Mouse (Mus musculus) G1E (cell line): ENCODE measurements around the gene Adrb1. TPM values are rescaled to one million over a fixed set of nuclear protein-coding genes. Genes with fewer than 3 reads are reported as not detected.

Experiments
- ATAC-seq: 2 replicates; pipeline ENCODE4 v1.8.0; 2016; ENCODE audit warnings: mild to moderate bottlenecking; ENCODE audit not compliant: insufficient number of reproducible peaks, poor library complexity, low FRiP score, severe bottlenecking; ENCODE audit errors: extremely low read depth
- DNase-seq: peaks from one replicate; pipeline ENCODE4 v3.0.0; 2012; ENCODE audit warnings: low spot score
- H3K27me3 ChIP-seq: 2 replicates; pipeline ENCODE4 v1.6.1; 2012; ENCODE audit warnings: mild to moderate bottlenecking, low read length, inconsistent platforms; ENCODE audit not compliant: insufficient read depth
- H3K36me3 ChIP-seq: replicated peaks from 2 replicates; pipeline ENCODE3; 2012; ENCODE audit warnings: mild to moderate bottlenecking, inconsistent platforms
- H3K4me1 ChIP-seq: 2 replicates; pipeline ENCODE4 v1.6.1; 2012; ENCODE audit warnings: low read depth, low read length, inconsistent platforms, mixed read lengths; ENCODE audit not compliant: insufficient read depth
- H3K4me3 ChIP-seq: 2 replicates; pipeline ENCODE4 v1.5.1; 2012; ENCODE audit warnings: low read depth, mild to moderate bottlenecking, inconsistent platforms, low read length, moderate library complexity, mixed read lengths
- H3K9me3 ChIP-seq: replicated peaks from 2 replicates; pipeline ENCODE4 v1.6.1; 2012; ENCODE audit warnings: inconsistent platforms
- CTCF ChIP-seq: IDR thresholded peaks from 2 replicates; pipeline ENCODE4 v1.5.1; 2012; ENCODE audit warnings: low read depth, low read length, inconsistent platforms, mixed read lengths
- GATA1 ChIP-seq: IDR thresholded peaks from 2 replicates; pipeline ENCODE4 v1.6.1; 2012; ENCODE audit warnings: borderline replicate concordance, low read length, inconsistent platforms, mixed read lengths
- GATA2 ChIP-seq: IDR thresholded peaks from 2 replicates; pipeline ENCODE4 v1.6.1; 2012; ENCODE audit warnings: low read depth, low read length, inconsistent platforms, borderline replicate concordance
- POLR2AphosphoS5 ChIP-seq: IDR thresholded peaks from 2 replicates; pipeline ENCODE4 v1.6.1; 2012; ENCODE audit warnings: low read depth, low read length, inconsistent platforms; ENCODE audit not compliant: insufficient replicate concordance
- TAL1 ChIP-seq: conservative IDR thresholded peaks from 2 replicates; pipeline ENCODE4 v1.6.1; 2012; ENCODE audit warnings: low read depth, low read length, inconsistent platforms, mixed read lengths
- polyA plus RNA-seq: library from polyadenylated mRNA; stranded (reverse); fragments of >175 nt; gene quantifications from 2 replicates; pipeline ENCODE4 v1.2.3, GENCODE M21; 2012
- total RNA-seq, 2 experiments: library from RNA; stranded (forward) in 1 of 2; stranded (reverse) in 1 of 2; fragments of 200-1000 nt in 1 of 2; fragments of >200 nt in 1 of 2; fragmentation: Nextera tagmentation in 1 of 2; gene quantifications; 2 replicates each; pipeline ENCODE4 v1.2.3; 2014 to 2017

Gene Adrb1
- total and polyA plus RNA-seq, 3 experiments: 0.05 TPM; not detected in 2

DNA sequence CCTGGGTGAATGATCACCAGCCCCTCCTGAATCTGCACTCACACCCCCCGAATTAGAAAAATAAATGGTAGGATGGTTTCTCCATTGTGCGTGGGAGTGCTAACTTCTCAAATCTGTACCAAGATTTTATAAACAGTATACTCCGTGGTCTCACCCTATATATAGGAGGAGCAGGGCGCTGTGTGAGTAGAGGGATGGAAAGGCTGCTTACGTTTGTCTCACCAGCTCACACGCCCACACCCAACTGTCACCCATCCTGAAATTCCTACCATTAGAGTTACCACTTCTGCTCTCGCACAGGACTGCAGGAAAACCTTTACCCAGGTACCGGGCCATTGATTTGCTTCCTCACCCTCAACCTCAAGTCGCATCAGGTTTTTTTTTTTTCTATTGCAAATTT is 47.0 kb downstream of the Adrb1 start:
- Histone ChIP-seq H3K4me3 (no peak overlapping the region), H3K9me3 (no peaks in the 10 kb centered on the region), H3K27me3 (peaks cover 29% of the 10 kb centered on the region), H3K36me3 (no peaks in the 10 kb centered on the region), H3K4me1 (no peaks in the 10 kb centered on the region)
- TF ChIP-seq GATA1 (no peak), CTCF (no peak), GATA2 (no peak), POLR2AphosphoS5 (no peak), TAL1 (no peak)
- DNase-seq: no peak
- no peak for ATAC-seq

DNA sequence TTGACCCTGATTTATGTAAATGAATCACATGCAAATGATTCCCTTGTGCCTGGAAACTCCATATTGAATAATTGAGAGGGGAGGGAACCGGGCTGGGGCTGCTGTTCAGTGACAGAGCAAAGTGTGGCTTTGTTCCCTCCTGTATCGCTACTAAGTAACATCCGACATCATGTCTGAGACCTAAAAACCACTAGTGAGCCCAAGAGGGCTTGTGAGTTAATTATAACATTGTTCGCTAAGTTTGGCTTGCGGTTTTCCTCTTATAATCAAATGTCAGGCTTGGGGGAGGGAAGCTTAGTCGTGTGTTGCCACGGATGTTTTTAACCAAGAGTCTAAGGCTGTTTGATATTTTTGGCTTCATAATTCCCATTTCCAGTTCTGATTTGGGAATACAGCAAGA is 50.2 kb downstream of the Adrb1 start:
- Histone ChIP-seq H3K4me1 (peaks cover 3% of the 10 kb centered on the region; the same call in 1 of the 2 replicates), H3K36me3 (no peaks in the 10 kb centered on the region), H3K9me3 (no peaks in the 10 kb centered on the region), H3K4me3 (no peak overlapping the region), H3K27me3 (peaks cover 35% of the 10 kb centered on the region)
- DNase-seq (no peak), ATAC-seq (no peak)
- no peak for TF ChIP-seq TAL1
- TF ChIP-seq GATA1: no peak
- TF ChIP-seq POLR2AphosphoS5: no peak
- no peak for TF ChIP-seq GATA2
- TF ChIP-seq CTCF: no peak

DNA sequence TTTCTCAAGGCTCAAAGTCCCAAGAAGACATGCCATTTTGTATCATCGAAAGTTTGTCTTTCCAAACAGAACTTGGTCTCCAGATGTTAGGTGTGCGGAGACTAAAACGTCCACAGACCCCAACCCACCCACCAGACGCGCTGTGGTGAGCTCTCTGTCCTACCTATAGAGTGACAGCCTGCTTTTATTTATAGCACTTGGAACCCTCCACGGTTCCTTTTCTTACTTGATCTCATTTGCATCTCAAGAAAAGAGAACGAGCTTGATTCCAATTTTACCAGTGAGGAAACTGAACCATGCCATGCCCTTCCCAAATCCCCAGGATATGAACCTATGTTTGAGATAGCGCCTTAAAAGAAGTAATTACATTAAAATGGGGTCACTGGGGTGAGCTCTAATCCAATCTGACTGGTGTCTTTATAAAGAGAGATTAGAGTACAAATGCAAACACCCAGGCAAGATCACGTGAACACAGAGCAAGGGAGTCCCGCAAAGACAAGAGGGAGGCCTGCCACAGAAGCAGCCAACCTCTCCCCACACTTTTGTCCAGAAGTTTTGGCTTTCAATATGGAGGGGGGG is 51.5 kb downstream of the Adrb1 start:
- H3K9me3 ChIP-seq: no peaks in the 10 kb centered on the region
- DNase-seq (no peak), ATAC-seq (no peak)
- H3K27me3 ChIP-seq: peaks cover 30% of the 10 kb centered on the region
- TF ChIP-seq POLR2AphosphoS5 (no peak), GATA1 (no peak), CTCF (no peak), TAL1 (no peak), GATA2 (no peak)
- no peak overlapping the region for H3K4me3 ChIP-seq
- H3K4me1 ChIP-seq: peaks cover 3% of the 10 kb centered on the region
- no peaks in the 10 kb centered on the region for H3K36me3 ChIP-seq

DNA sequence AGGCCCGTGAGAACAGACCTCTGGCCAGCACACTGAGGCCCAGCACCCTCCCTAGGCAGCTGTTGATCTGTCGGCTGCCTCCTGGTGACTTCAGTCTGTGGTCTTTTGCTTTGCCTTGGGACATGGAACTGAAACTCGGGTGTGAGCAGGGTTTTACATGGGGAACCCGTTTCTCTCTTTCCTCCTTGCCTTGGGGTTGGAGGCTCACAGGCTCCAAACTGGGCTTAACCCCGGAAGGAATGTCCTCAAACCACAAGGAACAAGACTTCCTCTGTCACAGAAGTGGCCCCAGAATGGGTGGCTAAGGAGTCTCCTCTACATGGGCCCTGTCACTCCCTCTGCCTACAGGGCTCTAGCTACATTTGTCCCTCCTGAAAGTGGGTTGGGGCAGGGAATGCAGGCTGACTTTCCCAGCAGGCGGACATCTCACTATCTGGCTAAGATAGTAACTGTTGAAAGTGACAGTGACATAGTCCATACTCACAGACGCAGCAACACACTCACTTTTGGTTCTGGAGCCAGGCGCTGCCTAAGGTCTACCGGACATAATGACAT is 52.5 kb downstream of the Adrb1 start:
- no peak for TF ChIP-seq CTCF
- H3K36me3 ChIP-seq: no peaks in the 10 kb centered on the region
- ATAC-seq: no peak
- peaks cover 5% of the 10 kb centered on the region for H3K4me1 ChIP-seq
- no peaks in the 10 kb centered on the region for H3K9me3 ChIP-seq
- H3K4me3 ChIP-seq: no peak overlapping the region
- H3K27me3 ChIP-seq: peaks cover 30% of the 10 kb centered on the region
- DNase-seq: no peak

DNA sequence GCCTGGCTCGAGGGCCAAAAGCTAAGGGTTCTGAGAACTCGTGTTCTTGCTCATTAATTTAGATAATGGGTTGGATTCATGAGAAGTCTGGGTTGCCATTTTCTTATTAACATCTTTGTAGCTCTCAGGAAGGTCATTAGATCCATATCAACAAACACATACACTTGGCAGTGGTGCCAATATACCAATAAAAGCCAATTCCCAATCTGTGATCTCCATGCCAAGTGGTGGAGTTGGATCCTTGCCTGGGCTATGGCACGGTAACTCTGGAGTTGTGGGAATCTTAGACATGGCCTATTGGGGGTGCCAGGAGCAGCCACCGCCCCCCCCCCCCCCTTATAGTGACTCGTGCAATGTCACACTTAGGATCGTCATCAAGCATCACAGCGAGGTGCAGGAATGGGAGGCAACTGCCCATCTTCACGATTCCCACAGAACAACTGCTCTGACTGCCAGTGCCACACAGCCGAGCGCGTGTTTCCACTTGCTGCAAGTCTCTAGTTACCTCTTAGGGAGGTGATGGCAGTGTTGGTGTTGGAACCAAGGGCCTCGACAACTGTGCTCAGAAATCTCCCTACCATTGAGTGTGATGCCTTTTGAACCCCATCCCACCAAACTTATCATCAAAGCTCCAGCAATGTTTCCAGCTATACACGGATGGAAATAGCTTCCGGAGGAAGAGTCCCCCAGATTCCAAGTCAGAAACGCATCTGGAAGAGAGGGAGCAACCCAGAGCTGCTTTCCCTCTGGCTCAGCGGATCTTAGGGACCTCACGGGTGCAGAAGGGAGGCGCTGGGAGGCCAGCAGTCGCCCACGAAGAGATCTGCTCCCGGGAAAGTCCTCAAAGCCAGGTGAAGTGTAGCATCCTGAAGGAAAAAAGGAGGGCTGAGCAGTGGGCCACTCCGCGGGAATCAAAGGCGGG is 53.2 kb downstream of the Adrb1 start:
- peaks cover 28% of the 10 kb centered on the region for H3K27me3 ChIP-seq
- no peak for TF ChIP-seq TAL1
- no peak for TF ChIP-seq GATA2
- TF ChIP-seq POLR2AphosphoS5: no peak
- TF ChIP-seq CTCF: no peak
- no peak for TF ChIP-seq GATA1
- H3K9me3 ChIP-seq: no peaks in the 10 kb centered on the region
- DNase-seq (no peak), ATAC-seq (no peak)
- no peaks in the 10 kb centered on the region for H3K36me3 ChIP-seq
- no peak overlapping the region for H3K4me3 ChIP-seq
- peaks cover 5% of the 10 kb centered on the region for H3K4me1 ChIP-seq

DNA sequence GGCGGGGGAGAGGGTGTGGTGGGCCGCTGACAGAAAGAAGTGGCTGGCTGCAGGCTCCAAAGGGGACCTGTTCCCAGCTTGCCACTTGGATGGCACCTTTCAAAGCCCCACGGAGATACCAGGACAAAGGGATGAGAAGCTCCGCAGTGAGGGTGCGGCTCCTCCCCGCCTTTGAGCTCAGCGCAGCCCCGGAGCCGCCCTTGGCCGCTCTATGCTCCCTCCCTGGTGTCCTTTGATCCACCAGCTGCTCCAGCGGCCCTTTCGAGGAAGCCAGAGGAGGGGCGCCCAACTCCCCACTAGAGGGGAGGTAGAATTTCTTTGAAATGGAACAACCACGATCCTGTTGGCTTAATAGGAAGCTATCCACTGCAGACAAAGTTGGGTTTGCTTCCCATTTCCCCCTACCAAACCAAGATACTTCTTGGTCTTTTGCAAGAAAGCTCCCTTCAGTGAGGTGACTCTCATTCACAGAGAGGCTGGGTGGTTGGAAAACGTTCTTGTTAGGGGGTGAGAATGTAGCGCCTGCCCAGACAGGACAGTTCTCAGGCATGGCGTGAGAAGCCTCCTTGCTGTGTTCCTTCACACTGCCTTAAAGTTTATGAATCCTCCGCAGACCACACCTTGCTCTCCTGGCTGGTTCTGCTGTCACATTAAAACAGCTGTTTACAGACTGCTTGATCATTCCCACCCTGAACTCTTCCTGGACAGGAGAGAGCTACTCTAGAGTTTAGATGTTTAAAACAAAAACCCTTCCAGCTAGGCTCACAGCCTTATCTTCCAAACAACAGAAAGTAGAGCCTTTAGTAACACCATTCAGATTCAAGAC is 54.1 kb downstream of the Adrb1 start:
- no peak overlapping the region for H3K4me3 ChIP-seq
- no peak for ATAC-seq

More for the DNA sequence above, 54.1 kb downstream of the Adrb1 start:
- H3K9me3 ChIP-seq: no peaks in the 10 kb centered on the region
- H3K27me3 ChIP-seq: peaks cover 22% of the 10 kb centered on the region
- TF ChIP-seq GATA1 (no peak), TAL1 (no peak), CTCF (no peak), GATA2 (no peak), POLR2AphosphoS5 (no peak)
- H3K36me3 ChIP-seq: no peaks in the 10 kb centered on the region
- H3K4me1 ChIP-seq: peaks cover 6% of the 10 kb centered on the region
- DNase-seq: no peak
